Mouse (Mus musculus) heart, postnatal 0 days (tissue): ENCODE data around the gene Dnah1.

Experiments
- CTCF ChIP-seq: IDR thresholded peaks from 2 replicates; pipeline ENCODE4 v1.5.1; 2016; ENCODE audit warnings: antibody characterized with exemption, control low read depth, low read depth
- EP300 ChIP-seq: IDR thresholded peaks from 2 replicates; pipeline ENCODE4 v1.6.1; 2016; ENCODE audit warnings: antibody characterized with exemption, low read depth

DNA sequence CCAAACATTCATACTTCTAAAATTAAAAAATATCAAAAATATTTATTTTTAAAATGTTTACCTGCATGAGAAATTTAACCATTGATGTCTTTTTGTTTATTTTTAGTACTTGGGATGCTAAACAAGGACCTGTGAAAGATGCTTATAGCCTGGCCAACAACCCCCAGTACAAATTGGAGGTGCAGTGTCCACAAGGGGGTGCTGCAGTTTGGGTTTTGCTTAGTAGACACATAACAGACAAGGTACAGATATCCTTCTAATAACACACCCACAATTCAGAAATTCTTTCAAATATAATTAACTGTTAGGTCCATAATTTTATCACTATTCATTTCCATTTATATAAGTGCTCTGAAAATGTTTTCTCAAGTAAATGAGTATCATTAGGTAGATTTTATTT, 41.7 kb upstream of the Dnah1 start:
- TF ChIP-seq CTCF (peak; percentile 60), EP300 (no peak)
